Mouse (Mus musculus): ENCODE results near the gene Inca1.

The Inca1 gene

GRCm38 (mm10) chr11:70701984-70702733 lies 2.2 kb upstream of the Inca1 start:
- peak; percentile 53; the same call in 1 of the 2 replicates for ATAC-seq (ENCODE audit: low TSS enrichment)

- ATAC-seq (ENCODE audit: low TSS enrichment) = no peak
Observed at GRCm38 (mm10) chr11:70701221-70701955, 1.4 kb upstream of the Inca1 start.

- peak; percentile 20; the same call in 1 of the 2 replicates for ATAC-seq (ENCODE audit: low TSS enrichment)
Observed at GRCm38 (mm10) chr11:70700613-70701012, 658 bp upstream of the Inca1 start.

- ATAC-seq (ENCODE audit: low TSS enrichment) = no peak
Observed at GRCm38 (mm10) chr11:70699051-70699450, 904 bp downstream of the Inca1 start.

- no peak for ATAC-seq (ENCODE audit: low TSS enrichment)
Observed at GRCm38 (mm10) chr11:70697376-70697775, 2.6 kb downstream of the Inca1 start.

GRCm38 (mm10) chr11:70693504-70693903 lies 6.5 kb downstream of the Inca1 start:
- peak; percentile 47; the same call in 1 of the 2 replicates for ATAC-seq (ENCODE audit: low TSS enrichment)

- ATAC-seq (ENCODE audit: low TSS enrichment) = no peak
Observed at GRCm38 (mm10) chr11:70689578-70689977, 10.4 kb downstream of the Inca1 start.

GRCm38 (mm10) chr11:70688372-70688771 lies 11.6 kb downstream of the Inca1 start:
- ATAC-seq (ENCODE audit: low TSS enrichment) = no peak

- ATAC-seq (ENCODE audit: low TSS enrichment) = peak; percentile 56
Observed at GRCm38 (mm10) chr11:70687601-70688199, 12.3 kb downstream of the Inca1 start, which contains the start of gene Camta2. TSS of gene Camta2 (minus strand) at chr11:70688105.

GRCm38 (mm10) chr11:70686901-70687566 lies 12.9 kb downstream of the Inca1 start:
- peak; percentile 64 for ATAC-seq (ENCODE audit: low TSS enrichment)

- no peak for ATAC-seq (ENCODE audit: low TSS enrichment)
Observed at GRCm38 (mm10) chr11:70683640-70684039, 16.3 kb downstream of the Inca1 start.

GRCm38 (mm10) chr11:70681897-70682581 lies 17.9 kb downstream of the Inca1 start:
- ATAC-seq (ENCODE audit: low TSS enrichment) = peak; percentile 38; the same call in 1 of the 2 replicates

GRCm38 (mm10) chr11:70681170-70681569 lies 18.8 kb downstream of the Inca1 start:
- ATAC-seq (ENCODE audit: low TSS enrichment) = no peak

GRCm38 (mm10) chr11:70679894-70680293 lies 20.1 kb downstream of the Inca1 start:
- ATAC-seq (ENCODE audit: low TSS enrichment) = no peak

- ATAC-seq (ENCODE audit: low TSS enrichment) = no peak
Observed at GRCm38 (mm10) chr11:70679361-70679760, 20.6 kb downstream of the Inca1 start.

GRCm38 (mm10) chr11:70678576-70678975 lies 21.4 kb downstream of the Inca1 start:
- no peak for ATAC-seq (ENCODE audit: low TSS enrichment)

GRCm38 (mm10) chr11:70678092-70678491 lies 21.9 kb downstream of the Inca1 start:
- no peak for ATAC-seq (ENCODE audit: low TSS enrichment)

- ATAC-seq (ENCODE audit: low TSS enrichment) = no peak
Observed at GRCm38 (mm10) chr11:70674501-70674900, 25.5 kb downstream of the Inca1 start.

- no peak for ATAC-seq (ENCODE audit: low TSS enrichment)
Observed at GRCm38 (mm10) chr11:70674014-70674413, 25.9 kb downstream of the Inca1 start.

GRCm38 (mm10) chr11:70671333-70672047 lies 28.5 kb downstream of the Inca1 start:
- ATAC-seq (ENCODE audit: low TSS enrichment) = no peak

GRCm38 (mm10) chr11:70670483-70670882 lies 29.5 kb downstream of the Inca1 start:
- ATAC-seq (ENCODE audit: low TSS enrichment) = no peak

All from frontal cortex, adult (tissue).